Mouse (Mus musculus) gastrocnemius, adult 2 months (tissue): ENCODE data around the gene Krtap9-5. TPM values are rescaled to one million over a fixed set of nuclear protein-coding genes. Genes with fewer than 3 reads are reported as not detected.

Source experiments
- DNase-seq: peaks from one replicate; pipeline ENCODE4 v3.0.0; 2022
- H3K27ac ChIP-seq: fragments of 200-600 bp; 2 replicates; pipeline ENCODE4 v1.8.1; 2022; ENCODE audit warnings: mild to moderate bottlenecking
- H3K4me3 ChIP-seq: fragments of 200-600 bp; 2 replicates; pipeline ENCODE4 v1.8.1; 2022; ENCODE audit warnings: mild to moderate bottlenecking, moderate library complexity
- CTCF ChIP-seq: fragments of 200-600 bp; IDR thresholded peaks from 2 replicates; pipeline ENCODE4 v1.8.1; 2022; ENCODE audit warnings: antibody characterized with exemption, mild to moderate bottlenecking, moderate library complexity
- intact Hi-C: fragments of 180-260 bp; cut with DNase I; formaldehyde crosslinking; loops from one replicate; pipeline ENCODE4 v1.15.1; 2025
- total RNA-seq, 2 experiments: library from RNA; stranded (reverse); gene quantifications; 2 replicates each; pipeline ENCODE4 v1.2.3; 2021

Gene Krtap9-5
- total RNA-seq, 2 experiments from 2014 or later = not detected

- Histone ChIP-seq H3K4me3 (no peak overlapping the region), H3K27ac (no peak overlapping the region)
- intact Hi-C loops = no loop called here
- no peak for TF ChIP-seq CTCF
- DNase-seq = no peak
Observed at GRCm38 (mm10) chr11:99989881-99990405, 41.7 kb downstream of the Krtap9-5 start.

GRCm38 (mm10) chr11:99990571-99990970, 42.3 kb downstream of the Krtap9-5 start:
- no peak for DNase-seq
- intact Hi-C loops = no loop called here
- H3K27ac ChIP-seq = no peak overlapping the region
- H3K4me3 ChIP-seq = no peak overlapping the region
- TF ChIP-seq CTCF = no peak

- intact Hi-C loops = no loop called here
Observed at GRCm38 (mm10) chr11:99993620-99994383, 45.5 kb downstream of the Krtap9-5 start, which contains the start of gene Krtap17-1. Gene Krtap17-1, minus strand, starts transcription at chr11:99993994.

GRCm38 (mm10) chr11:99994384-99994661, 46.0 kb downstream of the Krtap9-5 start:
- intact Hi-C loops = no loop called here
- H3K27ac ChIP-seq = no peak overlapping the region
- TF ChIP-seq CTCF = no peak
- no peak overlapping the region for H3K4me3 ChIP-seq
- no peak for DNase-seq

More at GRCm38 (mm10) chr11:99993620-99994383, 45.5 kb downstream of the Krtap9-5 start, which contains the start of gene Krtap17-1:
- no peak within 1 kb of the TSS for H3K4me3 ChIP-seq
- H3K27ac ChIP-seq = no peak within 1 kb of the TSS
- no peak for TF ChIP-seq CTCF
- no peak for DNase-seq

GRCm38 (mm10) chr11:99999091-99999490, 50.8 kb downstream of the Krtap9-5 start:
- TF ChIP-seq CTCF = no peak
- intact Hi-C loops = no loop called here
- no peak for DNase-seq
- H3K4me3 ChIP-seq = no peak overlapping the region
- H3K27ac ChIP-seq = no peak overlapping the region

Other genes starting within 250 kb of the Krtap9-5 start
- gene Gm14180, start 214.2 kb upstream of the Krtap9-5 start, total RNA-seq = not detected
- not detected for gene Gm11595, start 175.6 kb upstream of the Krtap9-5 start, total RNA-seq
- not detected for gene Krtap4-8, start 167.8 kb upstream of the Krtap9-5 start, total RNA-seq
- not detected for gene Krtap4-9, start 163.3 kb upstream of the Krtap9-5 start, total RNA-seq
- not detected for gene Gm11596, start 155.0 kb upstream of the Krtap9-5 start, total RNA-seq
- not detected for gene Gm11569, start 149.5 kb upstream of the Krtap9-5 start, total RNA-seq
- gene Gm11554, start 144.0 kb upstream of the Krtap9-5 start, total RNA-seq = not detected
- gene Krtap4-13, start 138.6 kb upstream of the Krtap9-5 start, total RNA-seq = not detected
- gene Gm11564, start 132.8 kb upstream of the Krtap9-5 start, total RNA-seq = not detected
- not detected for gene 2300003K06Rik, start 110.4 kb upstream of the Krtap9-5 start, total RNA-seq
- gene Krtap4-16, start 96.9 kb upstream of the Krtap9-5 start, total RNA-seq = not detected
- gene Gm11568, start 90.6 kb upstream of the Krtap9-5 start, total RNA-seq = not detected
- gene Gm11559, start 84.0 kb upstream of the Krtap9-5 start, total RNA-seq = not detected
- gene Krtap9-1, start 75.1 kb upstream of the Krtap9-5 start, total RNA-seq = not detected
- gene Gm11567, start 69.3 kb upstream of the Krtap9-5 start, total RNA-seq = not detected
- gene Krtap31-1, start 40.6 kb upstream of the Krtap9-5 start, total RNA-seq = not detected
- not detected for gene Gm11565, start 33.7 kb upstream of the Krtap9-5 start, total RNA-seq
- not detected for gene Krtap31-2, start 12.2 kb upstream of the Krtap9-5 start, total RNA-seq
- not detected for gene Krtap29-1, start 30.6 kb downstream of the Krtap9-5 start, total RNA-seq
- not detected for gene Krtap16-1, start 38.1 kb downstream of the Krtap9-5 start, total RNA-seq
- not detected for gene Krtap17-1, start 45.5 kb downstream of the Krtap9-5 start, total RNA-seq
- gene Krt33a, start 67.7 kb downstream of the Krtap9-5 start, total RNA-seq = not detected
- not detected for gene Krt33b, start 81.4 kb downstream of the Krtap9-5 start, total RNA-seq
- not detected for gene Krt34, start 93.1 kb downstream of the Krtap9-5 start, total RNA-seq
- not detected for gene Krt31, start 102.1 kb downstream of the Krtap9-5 start, total RNA-seq
- gene Krt32, start 139.8 kb downstream of the Krtap9-5 start, total RNA-seq = not detected
- gene Krt35, start 147.8 kb downstream of the Krtap9-5 start, total RNA-seq = not detected
- not detected for gene Krt36, start 157.2 kb downstream of the Krtap9-5 start, total RNA-seq
- not detected for gene Krt13, start 173.1 kb downstream of the Krtap9-5 start, total RNA-seq
- not detected for gene Krt15, start 187.5 kb downstream of the Krtap9-5 start, total RNA-seq
- under 1 TPM in 1 of 2 experiments, not detected in 1; 0.20 TPM for gene Krt19, start 200.2 kb downstream of the Krtap9-5 start, total RNA-seq
- not detected for gene Krt9, start 244.8 kb downstream of the Krtap9-5 start, total RNA-seq